Mouse (Mus musculus): ENCODE measurements at regions not wholly inside any gene's neighbourhood (a gene's known extent, or its start where the extent isn't known, plus 50 kb on each side); places are given as distances from the start of the nearest gene placed in this dataset.

DNA sequence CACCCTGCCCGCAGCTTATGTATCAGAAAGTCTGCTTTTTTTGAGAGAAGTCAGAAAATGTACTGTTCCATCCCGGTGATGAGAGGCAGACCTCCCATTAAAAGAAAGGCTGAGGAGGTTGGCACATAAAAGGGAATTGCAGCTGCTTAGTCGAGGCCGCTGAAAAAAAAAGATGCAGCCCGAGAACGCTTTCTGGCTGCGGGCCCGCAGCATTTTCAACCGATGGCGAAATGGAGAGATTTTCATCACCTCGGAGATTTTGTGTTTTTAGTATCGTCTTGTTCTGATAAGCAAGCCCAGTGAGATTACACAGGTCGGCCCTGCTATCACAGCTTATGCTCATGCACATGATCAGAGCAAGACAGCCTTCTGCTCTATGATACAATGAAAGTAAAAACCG lies 145.1 kb upstream of the Frg1 start:
- no peak for TF ChIP-seq CTCF (IDR thresholded peaks at IDR 0.05; ENCODE audit: low read depth)
- TF ChIP-seq EP300 (IDR thresholded peaks at IDR 0.05; ENCODE audit: low read depth) = no peak

Measured in liver, postnatal 0 days (tissue).